Mouse (Mus musculus) lung, adult 2 months (tissue): ENCODE measurements around the gene Rbm24. TPM values are rescaled to one million over a fixed set of nuclear protein-coding genes. Genes with fewer than 3 reads are reported as not detected.

ENCODE experiments used
- DNase-seq: peaks from one replicate; pipeline ENCODE4 v3.0.0; 2022
- H3K4me1 ChIP-seq: fragments of 200-500 bp; 2 replicates; pipeline ENCODE4 v1.6.1; 2011; ENCODE audit warnings: low read length; ENCODE audit not compliant: control insufficient read depth, insufficient read depth
- H3K4me3 ChIP-seq: fragments of 200-500 bp; replicated peaks from 2 replicates; pipeline ENCODE3; 2011; ENCODE audit warnings: low read depth, mild to moderate bottlenecking, control low read depth, low read length; ENCODE audit errors: extremely low read depth
- CTCF ChIP-seq: fragments of 200-500 bp; IDR thresholded peaks from 2 replicates; pipeline ENCODE4 v1.5.1; 2011; ENCODE audit warnings: mild to moderate bottlenecking, low read length, control low read depth; ENCODE audit not compliant: insufficient read depth
- POLR2A ChIP-seq: fragments of 200-500 bp; IDR thresholded peaks from 2 replicates; pipeline ENCODE4 v1.6.1; 2011; ENCODE audit warnings: low read depth, mild to moderate bottlenecking, control low read depth, low read length, borderline replicate concordance; ENCODE audit errors: extremely low read depth
- WGBS: fragments of 180-500 bp; shearing (Covaris S2); methylation state at CpG from one replicate; pipeline ENCODE4 v1.1.7; 2018; 5-methylcytosine and 5-hydroxymethylcytosine counted together
- polyA plus RNA-seq: library from polyadenylated mRNA; depleted of rRNA; stranded (reverse); fragments of >200 nt; gene quantifications from 2 replicates; pipeline ENCODE4 v1.2.3, GENCODE M21; 2012

Gene Rbm24
- polyA plus RNA-seq, 1 experiment: 23.5 TPM

GRCm38 (mm10) chr13:46429866-46430265 is 11.6 kb downstream of the Rbm24 start:
- TF ChIP-seq POLR2A (no peak), CTCF (no peak)
- DNase-seq: no peak
- WGBS: 89% methylated on average over 11 of the region's 11 CpGs
- Histone ChIP-seq H3K4me1 (no peaks in the 10 kb centered on the region), H3K4me3 (no peak overlapping the region)

- Histone ChIP-seq H3K4me1 (no peaks in the 10 kb centered on the region), H3K4me3 (no peak overlapping the region)
- no peak for DNase-seq
- no peak for TF ChIP-seq POLR2A
- TF ChIP-seq CTCF: no peak
- WGBS: 40% methylated on average over 8 of the region's 8 CpGs
Measured at GRCm38 (mm10) chr13:46433880-46434560, 15.8 kb downstream of the Rbm24 start.

- H3K4me3 ChIP-seq: no peak overlapping the region
- H3K4me1 ChIP-seq: no peaks in the 10 kb centered on the region
- no peak for TF ChIP-seq CTCF
- TF ChIP-seq POLR2A: no peak
- no peak for DNase-seq
- WGBS: 68% methylated on average over 6 of the region's 6 CpGs
Measured at GRCm38 (mm10) chr13:46438960-46439359, 20.7 kb downstream of the Rbm24 start.

GRCm38 (mm10) chr13:46444021-46444420 is 25.8 kb downstream of the Rbm24 start:
- WGBS: 60% methylated on average over 7 of the region's 7 CpGs
- H3K4me3 ChIP-seq: no peak overlapping the region
- H3K4me1 ChIP-seq: no peaks in the 10 kb centered on the region
- TF ChIP-seq POLR2A: no peak
- TF ChIP-seq CTCF: no peak
- DNase-seq: no peak

GRCm38 (mm10) chr13:46446062-46446461 is 27.8 kb downstream of the Rbm24 start:
- H3K4me3 ChIP-seq: no peak overlapping the region
- TF ChIP-seq CTCF: no peak
- no peak for TF ChIP-seq POLR2A
- no peak for DNase-seq
- 85% methylated on average over 6 of the region's 6 CpGs for WGBS
- no peaks in the 10 kb centered on the region for H3K4me1 ChIP-seq

GRCm38 (mm10) chr13:46448276-46448675 is 30.0 kb downstream of the Rbm24 start:
- Histone ChIP-seq H3K4me3 (no peak overlapping the region), H3K4me1 (no peaks in the 10 kb centered on the region)
- 79% methylated on average over 2 of the region's 2 CpGs for WGBS
- no peak for TF ChIP-seq POLR2A
- TF ChIP-seq CTCF: no peak
- DNase-seq: no peak

- TF ChIP-seq POLR2A (no peak), CTCF (no peak)
- DNase-seq: no peak
- H3K4me3 ChIP-seq: no peak overlapping the region
- no peaks in the 10 kb centered on the region for H3K4me1 ChIP-seq
- WGBS: 74% methylated on average over 4 of the region's 4 CpGs
Measured at GRCm38 (mm10) chr13:46449955-46450354, 31.7 kb downstream of the Rbm24 start.

- TF ChIP-seq POLR2A: no peak
- no peak for TF ChIP-seq CTCF
- H3K4me3 ChIP-seq: no peak overlapping the region
- no peaks in the 10 kb centered on the region for H3K4me1 ChIP-seq
- DNase-seq: peak; percentile 13
- WGBS: 48% methylated on average over 7 of the region's 7 CpGs
Measured at GRCm38 (mm10) chr13:46450623-46451022, 32.4 kb downstream of the Rbm24 start.

GRCm38 (mm10) chr13:46451548-46451947 is 33.3 kb downstream of the Rbm24 start:
- H3K4me3 ChIP-seq: no peak overlapping the region
- DNase-seq: peak; percentile 3
- TF ChIP-seq POLR2A: no peak
- no peak for TF ChIP-seq CTCF
- no peaks in the 10 kb centered on the region for H3K4me1 ChIP-seq
- 59% methylated on average over 3 of the region's 3 CpGs for WGBS

GRCm38 (mm10) chr13:46459546-46459945 is 41.3 kb downstream of the Rbm24 start:
- H3K4me3 ChIP-seq: no peak overlapping the region
- 89% methylated on average over 10 of the region's 10 CpGs for WGBS

More at GRCm38 (mm10) chr13:46459546-46459945, 41.3 kb downstream of the Rbm24 start:
- H3K4me1 ChIP-seq: no peaks in the 10 kb centered on the region
- no peak for TF ChIP-seq CTCF
- TF ChIP-seq POLR2A: no peak
- no peak for DNase-seq
